29 mouse cellular contexts compared by ENCODE assay signal in the genomic region with DNA sequence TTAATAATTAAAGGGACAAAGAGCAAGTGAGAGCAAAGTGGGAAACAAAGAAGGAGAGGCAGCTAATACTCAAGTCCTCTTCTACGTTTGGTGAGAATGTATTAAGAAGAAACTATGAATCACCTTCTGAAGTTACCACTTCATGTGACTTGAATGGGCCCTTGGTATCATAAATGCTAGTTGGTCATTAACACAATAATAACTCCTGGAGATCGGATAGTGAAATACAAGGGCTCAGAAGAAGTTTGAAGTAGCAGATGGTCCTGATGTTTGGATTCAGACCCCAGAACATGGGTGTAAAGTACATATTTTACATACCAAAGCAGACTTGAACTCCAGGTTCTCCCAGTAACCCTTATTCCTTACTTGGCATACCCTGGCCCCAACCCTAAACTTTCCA.
"Had no signal": no experiment of that assay in that cellular context is flagged by ENCODE, and none has a peak within 500 bp of the region (broad histone marks: within the 10 kb centered on the region; RNA-seq: fewer than 3 reads in every experiment).

No protein-coding gene starts in this region.

- H3K27ac ChIP-seq: embryonic facial prominence, embryonic 10.5 days; embryonic facial prominence, embryonic 12.5 days; embryonic facial prominence, embryonic 13.5 days; embryonic facial prominence, embryonic 15.5 days; forebrain, embryonic 10.5 days; forebrain, embryonic 12.5 days; forebrain, embryonic 13.5 days; forebrain, embryonic 15.5 days; gastrocnemius, adult 2 months; heart, adult 2 months had no signal

- H3K4me2 ChIP-seq: embryonic facial prominence, embryonic 12.5 days; embryonic facial prominence, embryonic 13.5 days; embryonic facial prominence, embryonic 15.5 days; forebrain, embryonic 12.5 days; forebrain, embryonic 13.5 days; forebrain, embryonic 15.5 days had no signal

- H3K27me3 ChIP-seq: embryonic facial prominence, embryonic 12.5 days; embryonic facial prominence, embryonic 13.5 days; embryonic facial prominence, embryonic 15.5 days; forebrain, embryonic 12.5 days; forebrain, embryonic 13.5 days; forebrain, embryonic 15.5 days had no signal

- H3K9ac ChIP-seq: embryonic facial prominence, embryonic 12.5 days; embryonic facial prominence, embryonic 13.5 days; embryonic facial prominence, embryonic 15.5 days; forebrain, embryonic 12.5 days; forebrain, embryonic 13.5 days; forebrain, embryonic 15.5 days; forebrain, postnatal 0 days had no signal

- H3K4me1 ChIP-seq: embryonic facial prominence, embryonic 10.5 days; embryonic facial prominence, embryonic 12.5 days; embryonic facial prominence, embryonic 13.5 days; embryonic facial prominence, embryonic 15.5 days; forebrain, embryonic 10.5 days; forebrain, embryonic 12.5 days; forebrain, embryonic 13.5 days; forebrain, embryonic 15.5 days had no signal

- ATAC-seq: forebrain, embryonic 13.5 days; forebrain, embryonic 14.5 days; forebrain, embryonic 15.5 days; forebrain, embryonic 16.5 days; forebrain, postnatal 0 days had no signal

- H3K4me3 ChIP-seq: embryonic facial prominence, embryonic 10.5 days; embryonic facial prominence, embryonic 12.5 days; embryonic facial prominence, embryonic 13.5 days; embryonic facial prominence, embryonic 15.5 days; erythroblast, embryonic 14.5 days; forebrain, embryonic 10.5 days; forebrain, embryonic 12.5 days; forebrain, embryonic 13.5 days; forebrain, embryonic 15.5 days; gastrocnemius, adult 2 months; heart, adult 2 months had no signal

- DNase-seq: cerebellum, adult 2 months; cerebellum, adult 8-10 months; cerebellum, adult 9-10 months; cerebellum, adult 9-11 months; cerebellum, postnatal 10 days; cerebellum, postnatal 14 days; cerebellum, postnatal 25 days; cerebellum, postnatal 36 days; embryo, embryonic 11 days; forebrain, postnatal 0 days; gastrocnemius, adult 2 months; gastrocnemius, postnatal 10 days; gastrocnemius, postnatal 14 days; gastrocnemius, postnatal 25 days; gastrocnemius, postnatal 36 days; heart, adult 11 months; heart, adult 18-20 months; heart, adult 2 months had no signal

- H3K36me3 ChIP-seq: embryonic facial prominence, embryonic 10.5 days; embryonic facial prominence, embryonic 12.5 days; embryonic facial prominence, embryonic 13.5 days; embryonic facial prominence, embryonic 15.5 days; forebrain, embryonic 10.5 days; forebrain, embryonic 12.5 days; forebrain, embryonic 15.5 days had no signal

- H3K9me3 ChIP-seq: embryonic facial prominence, embryonic 10.5 days; embryonic facial prominence, embryonic 12.5 days; embryonic facial prominence, embryonic 13.5 days; embryonic facial prominence, embryonic 15.5 days; forebrain, embryonic 10.5 days; forebrain, embryonic 12.5 days; forebrain, embryonic 13.5 days; forebrain, embryonic 15.5 days had no signal
